Mouse (Mus musculus) 416B (cell line): Measurements from ENCODE around the gene Mstn.
A peak's percentile ranks its signal among the peaks of the same experiment; 100 is the strongest.

ENCODE experiments used
- DNase-seq: peaks from one replicate; pipeline ENCODE4 v3.0.0; 2011; ENCODE audit warnings: low read depth

The Mstn gene

GRCm38 (mm10) chr1:53061340-53061739 is at the start of gene Mstn:
TSS of gene Mstn (plus strand) at chr1:53061640.
- no peak for DNase-seq

DNA sequence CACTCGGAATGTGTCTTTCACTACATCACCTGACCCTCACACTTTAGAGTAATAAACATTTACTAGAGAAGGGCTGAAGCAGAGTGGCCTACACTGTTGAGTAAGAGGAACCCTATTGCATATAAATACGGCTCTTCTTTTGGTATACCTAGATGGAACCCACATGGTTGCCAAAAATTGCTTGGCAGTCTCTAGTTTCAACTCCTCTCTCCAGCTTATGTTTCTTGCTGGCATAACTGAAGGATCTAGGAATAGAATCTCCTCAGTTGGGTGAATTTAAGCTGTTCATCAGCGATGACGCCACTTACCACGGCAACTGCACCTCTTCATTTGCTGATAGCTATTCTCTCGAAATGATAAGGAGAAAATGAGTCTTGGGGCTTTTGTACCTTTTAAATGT is 46.7 kb upstream of the Mstn start:
- no peak for DNase-seq

- DNase-seq = no peak
Measured at GRCm38 (mm10) chr1:53015606-53016005, 45.8 kb upstream of the Mstn start.

- DNase-seq = no peak
Measured at GRCm38 (mm10) chr1:53018746-53019505, 42.5 kb upstream of the Mstn start.

DNA sequence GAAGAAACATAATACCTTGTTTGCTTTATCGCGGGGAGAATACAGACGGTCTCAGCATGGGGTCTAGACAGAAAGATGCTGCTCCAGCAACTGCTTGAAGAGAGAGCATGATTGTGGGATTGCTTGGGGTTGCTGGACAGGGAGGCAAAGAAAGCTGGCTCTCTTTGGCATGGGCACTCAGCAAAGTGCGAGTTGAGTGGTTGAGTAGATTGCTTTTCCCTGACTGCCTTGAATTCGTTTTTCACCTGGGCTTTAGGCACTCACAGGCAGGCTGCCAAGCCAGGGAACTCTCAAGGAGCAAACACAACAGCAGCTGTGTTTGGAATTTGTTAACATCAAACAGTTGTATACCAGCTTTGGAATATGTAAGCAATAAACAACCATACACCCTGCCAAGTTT is 41.4 kb upstream of the Mstn start, which contains the start of gene 1700019D03Rik:
Gene 1700019D03Rik (minus strand): TSS at position 101 of the 400 bp plus-strand sequence.
- no peak for DNase-seq

GRCm38 (mm10) chr1:53032550-53032949 is 28.9 kb upstream of the Mstn start:
- peak; percentile 60 for DNase-seq

DNA sequence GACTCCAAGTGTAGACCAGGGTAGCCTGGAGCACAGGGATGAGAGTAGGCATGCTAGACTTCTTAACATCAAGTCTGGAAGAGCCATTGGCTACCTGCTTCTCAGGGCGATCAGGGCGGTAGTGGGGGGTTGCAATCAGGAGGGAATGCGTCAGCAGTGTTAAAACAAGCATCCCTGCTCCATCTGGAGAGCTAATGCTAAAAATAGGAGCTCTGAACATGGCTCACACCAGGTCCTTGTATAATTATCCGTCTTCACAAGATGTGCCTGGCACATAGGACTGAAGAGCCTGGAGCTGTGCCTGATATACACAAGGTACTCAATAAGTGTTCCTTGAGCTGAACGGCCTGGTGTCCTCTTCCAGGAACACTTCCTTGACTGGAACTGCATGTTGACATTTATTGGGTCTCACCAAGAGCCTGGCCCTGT is 24.0 kb upstream of the Mstn start:
- no peak for DNase-seq

DNA sequence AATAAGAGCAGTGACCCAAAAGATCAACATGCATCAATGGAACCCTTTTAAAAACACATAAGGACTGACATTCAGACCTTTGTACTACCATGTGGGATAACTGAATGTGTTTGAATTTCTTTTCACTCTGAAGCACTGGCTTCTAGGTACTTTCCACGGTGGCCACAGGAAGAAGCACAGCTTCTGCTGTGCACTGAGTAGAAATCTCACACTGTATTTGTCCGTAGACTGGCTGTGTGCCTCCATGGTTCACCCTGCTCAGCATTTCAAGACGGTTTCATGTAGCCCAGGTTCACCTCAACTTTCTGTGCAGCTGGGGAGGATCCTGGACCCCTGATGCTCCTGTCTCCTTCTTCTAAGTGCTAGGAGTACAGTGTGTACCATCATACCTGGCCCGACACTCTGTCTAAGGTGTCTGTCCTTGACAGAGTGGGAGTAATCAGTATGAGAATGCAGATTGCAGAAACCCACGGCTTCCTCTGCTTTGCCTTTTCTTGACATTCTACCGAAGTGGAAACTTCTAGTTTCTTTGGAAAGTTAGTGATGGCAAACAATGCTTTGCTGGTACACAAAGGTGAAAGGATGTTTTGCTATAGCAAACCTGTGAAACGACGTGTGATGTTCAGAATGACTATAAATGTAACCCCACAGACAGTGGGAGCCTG is 11.5 kb upstream of the Mstn start:
- DNase-seq = no peak

GRCm38 (mm10) chr1:53053087-53054022 is 8.1 kb upstream of the Mstn start:
- DNase-seq = peak; percentile 47

DNA sequence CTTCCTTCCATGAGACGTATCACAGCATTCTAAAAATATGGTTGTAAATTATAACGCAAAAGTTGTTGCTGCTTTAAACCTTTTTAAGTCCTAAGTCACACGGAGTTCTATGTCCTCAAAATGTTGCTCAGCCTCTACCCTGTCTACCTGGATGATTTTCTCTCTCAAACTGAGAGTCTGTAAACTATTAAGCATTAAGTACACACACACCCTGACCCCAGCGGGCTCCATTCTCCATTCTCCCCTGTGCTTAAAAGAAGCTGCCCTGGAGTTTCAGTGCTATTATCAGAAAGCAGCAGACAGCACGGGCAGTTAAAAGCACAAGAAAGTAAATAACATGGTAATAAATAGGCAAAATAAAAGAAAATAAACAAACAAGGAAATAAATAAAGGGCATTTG is 2.3 kb upstream of the Mstn start:
- no peak for DNase-seq

DNA sequence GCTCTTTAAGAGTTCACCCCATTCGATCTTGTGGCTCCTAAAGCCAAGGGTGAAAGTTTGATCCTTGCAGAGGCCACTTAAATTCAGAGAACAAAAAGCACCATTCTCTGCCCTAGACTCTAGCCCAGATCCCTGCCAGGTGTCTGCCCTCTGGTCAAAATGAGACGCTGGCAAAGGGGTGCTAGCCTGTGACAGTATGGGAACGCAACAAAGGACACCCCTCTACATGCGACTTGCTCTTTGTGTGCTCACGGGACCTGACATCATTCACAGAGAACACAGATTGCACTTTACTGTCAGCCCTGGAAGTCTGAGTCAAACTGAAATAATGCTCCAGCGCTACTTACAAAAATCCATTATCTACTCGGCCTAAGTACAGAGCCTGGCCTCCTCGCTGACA is 941 bp upstream of the Mstn start:
- DNase-seq = no peak

GRCm38 (mm10) chr1:53061871-53062608 is 600 bp downstream of the Mstn start:
- DNase-seq = no peak

DNA sequence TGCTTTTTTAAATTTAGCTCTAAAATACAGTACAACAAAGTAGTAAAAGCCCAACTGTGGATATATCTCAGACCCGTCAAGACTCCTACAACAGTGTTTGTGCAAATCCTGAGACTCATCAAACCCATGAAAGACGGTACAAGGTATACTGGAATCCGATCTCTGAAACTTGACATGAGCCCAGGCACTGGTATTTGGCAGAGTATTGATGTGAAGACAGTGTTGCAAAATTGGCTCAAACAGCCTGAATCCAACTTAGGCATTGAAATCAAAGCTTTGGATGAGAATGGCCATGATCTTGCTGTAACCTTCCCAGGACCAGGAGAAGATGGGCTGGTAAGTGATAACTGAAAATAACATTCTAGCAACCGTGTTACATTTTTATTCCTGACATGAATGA is 2.5 kb downstream of the Mstn start:
- no peak for DNase-seq

DNA sequence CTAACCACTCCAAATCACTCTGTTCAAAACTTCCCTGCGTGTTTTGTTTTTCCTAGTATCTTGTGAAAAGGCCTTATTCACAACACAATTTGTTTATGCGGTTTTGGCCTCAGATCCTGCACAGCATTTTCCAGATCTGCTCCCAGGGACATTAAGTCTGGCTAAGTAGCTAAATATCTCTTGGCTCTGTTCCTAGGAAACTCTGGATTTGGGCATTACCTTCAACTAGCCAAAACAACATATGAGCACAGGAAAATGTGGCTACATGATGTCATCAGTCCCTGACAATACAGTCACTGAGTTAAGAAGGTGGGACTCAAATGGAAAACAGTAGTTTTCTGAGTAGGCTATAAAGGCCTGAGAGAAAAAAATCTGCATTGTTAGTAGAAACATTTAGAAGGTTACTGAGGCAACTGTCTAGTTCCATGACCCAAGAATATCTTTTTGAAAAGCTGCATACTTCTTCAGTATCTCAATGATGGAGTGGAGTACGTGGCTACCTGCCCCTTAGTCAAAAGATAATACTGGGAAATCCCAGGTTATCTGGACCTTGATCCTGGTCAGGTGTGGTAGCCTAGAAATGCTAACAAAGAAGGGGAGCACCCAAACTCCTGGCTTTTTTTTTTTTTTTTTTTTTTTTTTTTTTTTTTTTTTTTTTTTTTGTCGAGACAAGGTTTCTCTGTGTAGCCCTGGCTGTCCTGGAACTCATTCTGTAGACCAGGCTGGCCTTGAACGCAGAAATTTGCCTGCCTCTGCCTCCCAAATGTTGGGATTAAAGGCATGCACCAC is 8.5 kb downstream of the Mstn start:
- DNase-seq = no peak

GRCm38 (mm10) chr1:53070664-53071175 is 9.3 kb downstream of the Mstn start:
- DNase-seq = no peak

- DNase-seq = no peak
Measured at GRCm38 (mm10) chr1:53076656-53077055, 15.2 kb downstream of the Mstn start.

- DNase-seq = no peak
Measured at GRCm38 (mm10) chr1:53079876-53080275, 18.4 kb downstream of the Mstn start.

DNA sequence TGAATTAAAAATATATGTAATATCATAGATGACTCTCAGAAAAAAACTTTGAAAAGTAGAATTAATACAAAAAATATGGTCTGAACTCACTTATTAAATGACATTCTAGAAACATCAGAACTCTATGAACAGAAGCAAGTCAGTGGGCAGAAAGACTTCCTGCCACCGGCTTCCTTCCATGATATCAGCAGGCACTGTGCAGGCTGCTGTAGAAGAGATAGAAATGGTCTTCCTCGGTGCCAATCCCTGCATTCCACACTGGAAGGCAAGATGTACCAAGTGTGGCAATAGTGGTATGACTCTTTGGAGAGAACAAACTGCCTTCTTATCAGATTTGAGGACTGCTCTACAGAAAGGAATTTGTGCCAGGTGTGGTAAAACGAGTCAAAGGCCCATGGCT is 19.2 kb downstream of the Mstn start:
- DNase-seq = peak; percentile 21

- no peak for DNase-seq
Measured at GRCm38 (mm10) chr1:53085256-53085655, 23.8 kb downstream of the Mstn start.

DNA sequence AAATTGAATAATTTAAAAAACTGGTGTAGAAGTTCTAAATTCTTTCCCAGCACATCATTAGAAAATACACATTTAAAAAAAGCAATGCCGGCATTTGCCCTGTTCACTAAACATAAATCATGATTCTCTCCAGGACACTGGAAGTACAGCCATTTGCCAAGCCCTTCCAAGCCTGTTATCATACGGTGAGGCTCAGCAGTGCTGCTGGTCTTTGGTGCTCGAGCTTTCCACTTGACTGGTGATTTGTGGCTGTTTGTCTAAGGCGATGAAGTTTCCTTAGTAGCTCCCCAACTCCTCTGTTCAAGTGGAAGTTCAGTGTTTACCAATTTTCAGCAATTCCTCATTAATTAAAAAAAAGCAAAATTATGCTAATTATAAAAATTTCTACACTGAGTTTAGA is 24.6 kb downstream of the Mstn start:
- no peak for DNase-seq

DNA sequence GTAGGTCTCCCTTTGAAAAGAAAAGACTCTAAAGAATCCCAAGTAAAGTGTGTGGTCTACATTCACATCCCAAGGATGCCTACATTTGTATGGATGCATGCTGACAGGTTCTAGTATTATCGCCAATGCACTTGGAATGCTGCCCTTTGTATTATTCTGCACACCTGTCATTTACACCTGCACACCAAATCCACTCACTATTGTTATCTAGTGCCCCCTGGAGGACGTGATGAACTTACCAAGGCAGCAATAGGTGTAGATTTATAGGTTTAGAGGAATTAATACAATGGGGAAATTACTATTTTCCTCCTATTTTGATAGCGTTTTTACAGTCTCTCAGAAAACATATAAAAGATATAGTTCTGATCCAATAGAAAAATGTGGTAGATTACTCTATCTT is 31.7 kb downstream of the Mstn start:
- peak; percentile 12 for DNase-seq
